Mouse (Mus musculus): ENCODE measurements around the gene Psma6. TPM values are rescaled to one million over a fixed set of nuclear protein-coding genes. Genes with fewer than 3 reads are reported as not detected.

Psma6 gene
- polyA plus RNA-seq, 1 experiment from 2014 or later, result 446 TPM

DNA sequence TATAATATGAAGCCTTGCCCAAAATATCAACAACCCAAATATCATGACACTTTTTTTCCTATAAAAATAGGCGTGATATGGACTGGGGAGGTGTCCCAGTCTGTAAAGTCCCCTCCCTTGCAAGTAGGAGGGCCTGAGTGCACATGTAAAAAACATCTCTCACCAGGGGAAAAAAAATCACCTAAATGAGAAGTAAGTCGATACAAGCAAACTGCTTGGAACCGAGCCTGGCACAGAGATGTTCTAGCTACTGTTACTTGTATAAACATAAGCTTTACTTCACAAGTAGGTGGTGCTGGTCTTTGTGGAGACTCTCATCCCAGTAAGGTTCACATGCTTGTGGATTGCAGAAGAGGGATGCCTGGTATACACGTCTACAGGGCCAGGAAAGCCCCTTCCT lies 76.9 kb downstream of the Psma6 start:
- Histone ChIP-seq H3K4me1 (replicated peaks) (peaks cover 25% of the 10 kb centered on the region), H3K4me2 (no peak overlapping the region), H3K9ac (no peak overlapping the region), H3K9me3 (no peaks in the 10 kb centered on the region), H3K27me3 (no peaks in the 10 kb centered on the region), H3K36me3 (no peaks in the 10 kb centered on the region), H3K4me3 (no peak overlapping the region), H3K27ac (replicated peaks) (no peak overlapping the region)
- 77% methylated on average over 4 of the region's 4 CpGs for WGBS
- ATAC-seq (ENCODE audit: low read depth), result no peak

- WGBS, result 77% methylated on average over 6 of the region's 6 CpGs
- Histone ChIP-seq H3K9ac (no peak overlapping the region), H3K27me3 (no peaks in the 10 kb centered on the region), H3K36me3 (no peaks in the 10 kb centered on the region), H3K9me3 (no peaks in the 10 kb centered on the region), H3K27ac (replicated peaks) (no peak overlapping the region), H3K4me1 (replicated peaks) (peaks cover 34% of the 10 kb centered on the region), H3K4me3 (no peak overlapping the region), H3K4me2 (no peak overlapping the region)
- no peak for ATAC-seq (ENCODE audit: low read depth)
Measured at GRCm38 (mm10) chr12:55461767-55462166, 77.7 kb downstream of the Psma6 start.

DNA sequence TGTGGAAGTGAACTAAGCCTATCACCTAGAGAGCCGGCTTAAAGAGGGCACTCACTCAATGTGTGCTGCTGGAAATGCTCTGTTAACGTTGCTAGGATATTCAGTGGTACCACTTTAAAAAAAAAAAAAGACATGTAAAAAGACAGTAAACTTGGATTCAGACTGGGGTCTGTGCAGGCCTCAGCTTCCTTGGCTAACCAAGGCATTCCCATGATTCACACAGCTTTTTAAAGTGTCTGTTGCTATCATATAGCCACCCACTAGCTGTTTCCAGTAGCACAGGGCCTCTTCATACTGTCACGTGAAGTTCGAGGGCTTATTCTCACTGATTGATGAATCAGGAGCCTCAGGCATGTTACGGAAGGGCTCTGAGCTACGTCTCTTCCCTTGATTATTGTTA lies 78.4 kb downstream of the Psma6 start:
- H3K9me3 ChIP-seq, result no peaks in the 10 kb centered on the region
- ATAC-seq (ENCODE audit: low read depth), result no peak

GRCm38 (mm10) chr12:55463087-55463486 lies 79.1 kb downstream of the Psma6 start:
- no peak for ATAC-seq (ENCODE audit: low read depth)
- H3K4me1 ChIP-seq (replicated peaks), result peaks cover 38% of the 10 kb centered on the region
- no peak overlapping the region for H3K9ac ChIP-seq
- H3K27me3 ChIP-seq, result no peaks in the 10 kb centered on the region
- H3K36me3 ChIP-seq, result no peaks in the 10 kb centered on the region
- 64% methylated on average over 5 of the region's 5 CpGs for WGBS
- H3K4me2 ChIP-seq, result no peak overlapping the region
- no peak overlapping the region for H3K27ac ChIP-seq (replicated peaks)
- no peak overlapping the region for H3K4me3 ChIP-seq
- H3K9me3 ChIP-seq, result no peaks in the 10 kb centered on the region

More for the DNA sequence above, 78.4 kb downstream of the Psma6 start:
- peaks cover 38% of the 10 kb centered on the region for H3K4me1 ChIP-seq (replicated peaks)
- H3K27me3 ChIP-seq, result no peaks in the 10 kb centered on the region
- no peak overlapping the region for H3K4me3 ChIP-seq
- H3K36me3 ChIP-seq, result no peaks in the 10 kb centered on the region
- WGBS, result 74% methylated on average over 6 of the region's 6 CpGs
- H3K27ac ChIP-seq (replicated peaks), result no peak overlapping the region
- H3K9ac ChIP-seq, result no peak overlapping the region
- H3K4me2 ChIP-seq, result no peak overlapping the region

GRCm38 (mm10) chr12:55463992-55464845 lies 80.2 kb downstream of the Psma6 start:
- Histone ChIP-seq H3K9ac (no peak overlapping the region), H3K9me3 (no peaks in the 10 kb centered on the region), H3K4me2 (peak overlapping the region; percentile 17; the same call in 1 of the 2 replicates), H3K27ac (replicated peaks) (peak overlapping the region; percentile 77), H3K4me1 (replicated peaks) (peaks cover 38% of the 10 kb centered on the region), H3K27me3 (no peaks in the 10 kb centered on the region), H3K4me3 (no peak overlapping the region), H3K36me3 (no peaks in the 10 kb centered on the region)
- ATAC-seq (ENCODE audit: low read depth), result peak; percentile 80
- 28% methylated on average over 16 of the region's 16 CpGs for WGBS

DNA sequence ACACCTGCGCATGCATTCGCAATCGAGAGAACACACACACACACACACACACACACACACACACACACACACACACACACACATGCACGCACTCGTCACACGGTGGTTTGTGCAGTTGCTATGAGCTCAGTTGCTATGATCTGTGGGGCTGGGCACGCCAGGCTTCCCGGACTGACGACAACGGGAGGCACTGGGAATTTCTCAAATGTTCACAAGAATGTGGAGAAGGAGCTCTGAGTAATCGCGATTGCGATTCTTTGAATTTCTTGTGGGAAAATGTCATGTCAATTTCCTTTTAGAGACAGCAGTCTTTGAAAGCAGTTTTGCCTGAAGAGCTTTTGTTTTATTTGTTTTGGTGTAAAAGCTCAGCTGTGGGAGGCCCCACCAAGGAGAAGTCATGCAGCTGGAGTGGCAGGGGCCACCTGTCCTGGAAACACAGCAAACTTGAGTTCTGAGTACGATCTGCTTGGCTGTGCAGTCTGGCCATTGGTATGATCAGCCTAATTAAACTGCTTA lies 80.9 kb downstream of the Psma6 start:
- ATAC-seq (ENCODE audit: low read depth), result no peak
- Histone ChIP-seq H3K4me3 (no peak overlapping the region), H3K9ac (no peak overlapping the region), H3K36me3 (no peaks in the 10 kb centered on the region), H3K27ac (replicated peaks) (peak overlapping the region; percentile 77; the same call in 1 of the 2 replicates), H3K4me1 (replicated peaks) (peaks cover 38% of the 10 kb centered on the region), H3K9me3 (no peaks in the 10 kb centered on the region), H3K4me2 (no peak overlapping the region), H3K27me3 (no peaks in the 10 kb centered on the region)
- WGBS, result 68% methylated on average over 14 of the region's 14 CpGs

- no peak for ATAC-seq (ENCODE audit: low read depth)
- Histone ChIP-seq H3K4me2 (no peak overlapping the region), H3K4me1 (replicated peaks) (peaks cover 38% of the 10 kb centered on the region), H3K9me3 (no peaks in the 10 kb centered on the region), H3K36me3 (no peaks in the 10 kb centered on the region), H3K27ac (replicated peaks) (no peak overlapping the region), H3K9ac (no peak overlapping the region), H3K27me3 (no peaks in the 10 kb centered on the region), H3K4me3 (no peak overlapping the region)
- WGBS, result 76% methylated on average over 17 of the region's 17 CpGs
Measured at GRCm38 (mm10) chr12:55465401-55465983, 81.5 kb downstream of the Psma6 start.

- no peaks in the 10 kb centered on the region for H3K27me3 ChIP-seq
- no peak overlapping the region for H3K9ac ChIP-seq
- 58% methylated on average over 7 of the region's 7 CpGs for WGBS
- no peak overlapping the region for H3K4me2 ChIP-seq
- H3K4me3 ChIP-seq, result no peak overlapping the region
- H3K27ac ChIP-seq (replicated peaks), result 0 out of 2 replicates have a peak overlapping the region, but pooled peaks have one; percentile 18
- H3K36me3 ChIP-seq, result no peaks in the 10 kb centered on the region
- H3K9me3 ChIP-seq, result no peaks in the 10 kb centered on the region
- ATAC-seq (ENCODE audit: low read depth), result no peak
- peaks cover 38% of the 10 kb centered on the region for H3K4me1 ChIP-seq (replicated peaks)
Measured at GRCm38 (mm10) chr12:55466088-55466701, 82.2 kb downstream of the Psma6 start.

GRCm38 (mm10) chr12:55466816-55467215 lies 82.8 kb downstream of the Psma6 start:
- H3K4me2 ChIP-seq, result no peak overlapping the region
- H3K27ac ChIP-seq (replicated peaks), result no peak overlapping the region
- 68% methylated on average over 5 of the region's 5 CpGs for WGBS
- H3K27me3 ChIP-seq, result no peaks in the 10 kb centered on the region
- no peaks in the 10 kb centered on the region for H3K9me3 ChIP-seq
- ATAC-seq (ENCODE audit: low read depth), result no peak
- H3K36me3 ChIP-seq, result no peaks in the 10 kb centered on the region
- no peak overlapping the region for H3K9ac ChIP-seq
- H3K4me1 ChIP-seq (replicated peaks), result peaks cover 38% of the 10 kb centered on the region
- H3K4me3 ChIP-seq, result no peak overlapping the region

GRCm38 (mm10) chr12:55467331-55468180 lies 83.5 kb downstream of the Psma6 start:
- 66% methylated on average over 10 of the region's 10 CpGs for WGBS
- Histone ChIP-seq H3K9me3 (no peaks in the 10 kb centered on the region), H3K4me3 (no peak overlapping the region), H3K4me2 (no peak overlapping the region), H3K4me1 (replicated peaks) (peaks cover 38% of the 10 kb centered on the region), H3K9ac (no peak overlapping the region), H3K27ac (replicated peaks) (no peak overlapping the region), H3K36me3 (no peaks in the 10 kb centered on the region), H3K27me3 (no peaks in the 10 kb centered on the region)
- no peak for ATAC-seq (ENCODE audit: low read depth)
